Mouse (Mus musculus) forebrain, postnatal 0 days (tissue): ENCODE data around the gene Polr1a. TPM values are rescaled to one million over a fixed set of nuclear protein-coding genes. Genes with fewer than 3 reads are reported as not detected.

ENCODE experiments used
- ATAC-seq: fragments of 200-750 bp; cut with Nextera tagmentation; 2 replicates; pipeline ENCODE4 v1.8.0; 2017; ENCODE audit warnings: mild to moderate bottlenecking, moderate library complexity
- DNase-seq: peaks from one replicate; pipeline ENCODE4 v3.0.0-alpha.2; 2015
- H3K27ac ChIP-seq: fragments of 300-500 bp; sonication (generic); 2 replicates; pipeline ENCODE4 v1.5.1; 2014; ENCODE audit warnings: low read depth, mild to moderate bottlenecking, antibody characterized with exemption, low read length, moderate library complexity, mixed read lengths
- H3K27me3 ChIP-seq: fragments of 300-500 bp; sonication (generic); 2 replicates; pipeline ENCODE4 v1.6.1; 2014; ENCODE audit warnings: mild to moderate bottlenecking, low read length, mixed read lengths; ENCODE audit not compliant: insufficient read depth
- H3K36me3 ChIP-seq: fragments of 300-500 bp; sonication (generic); 2 replicates; pipeline ENCODE4 v1.6.1; 2014; ENCODE audit warnings: mild to moderate bottlenecking, moderate library complexity; ENCODE audit not compliant: insufficient read depth
- H3K4me1 ChIP-seq: fragments of 300-500 bp; sonication (generic); 2 replicates; pipeline ENCODE4 v1.6.1; 2014; ENCODE audit warnings: antibody characterized with exemption; ENCODE audit not compliant: insufficient read depth
- H3K4me2 ChIP-seq: fragments of 300-500 bp; sonication (generic); 2 replicates; pipeline ENCODE4 v1.6.1; 2014; ENCODE audit warnings: low read depth, mild to moderate bottlenecking, moderate library complexity
- H3K4me3 ChIP-seq: fragments of 300-500 bp; sonication (generic); 2 replicates; pipeline ENCODE4 v1.5.1; 2014; ENCODE audit warnings: low read depth, low read length, mixed read lengths
- H3K9ac ChIP-seq: fragments of 300-500 bp; sonication (generic); 2 replicates; pipeline ENCODE4 v1.6.1; 2014; ENCODE audit warnings: mild to moderate bottlenecking
- H3K9me3 ChIP-seq: fragments of 300-500 bp; sonication (generic); 2 replicates; pipeline ENCODE4 v1.6.1; 2016; ENCODE audit warnings: low read length
- CTCF ChIP-seq: sonication (generic); IDR thresholded peaks from 2 replicates; pipeline ENCODE4 v1.5.1; 2016; ENCODE audit warnings: antibody characterized with exemption, control low read depth, low read depth
- WGBS: fragments of 180-500 bp; shearing (Covaris S2); extraction: QIAGEN DNeasy Blood & Tissue Kit; methylation state at CpG from one replicate; pipeline ENCODE4 v1.1.7; 2014; 5-methylcytosine and 5-hydroxymethylcytosine counted together
- polyA plus RNA-seq: library from polyadenylated mRNA; unstranded; fragments of >200 nt; fragmentation: Nextera tagmentation; extraction: Ambion mirVana; gene quantifications from 2 replicates; pipeline ENCODE4 v1.2.1, GENCODE M21; 2015
- total RNA-seq: library from RNA; depleted of rRNA; stranded (reverse); fragments of >200 nt; gene quantifications from 2 replicates; pipeline ENCODE4 v1.2.3, GENCODE M21; 2014

The Polr1a gene
- total and polyA plus RNA-seq, 2 experiments from 2014 or later = 13.5 to 20.9 TPM

- Histone ChIP-seq H3K4me1 (no peaks in the 10 kb centered on the region), H3K4me2 (no peak overlapping the region), H3K27me3 (no peaks in the 10 kb centered on the region), H3K27ac (no peak overlapping the region), H3K36me3 (no peaks in the 10 kb centered on the region), H3K9ac (no peak overlapping the region), H3K4me3 (no peak overlapping the region), H3K9me3 (0 out of 2 replicates have a peak, but pooled peaks cover 9% of the 10 kb centered on the region)
- no peak for DNase-seq
- no peak for ATAC-seq
- 88% methylated on average over 3 of the region's 3 CpGs for WGBS
- no peak for TF ChIP-seq CTCF
Observed at GRCm38 (mm10) chr6:71995081-71995480, 86.2 kb downstream of the Polr1a start.

GRCm38 (mm10) chr6:71997215-71997614 lies 88.4 kb downstream of the Polr1a start:
- TF ChIP-seq CTCF = no peak
- H3K27me3 ChIP-seq = no peaks in the 10 kb centered on the region
- 88% methylated on average over 1 of the region's 1 CpGs for WGBS
- H3K4me1 ChIP-seq = no peaks in the 10 kb centered on the region
- DNase-seq = no peak
- ATAC-seq = peak; percentile 69
- no peaks in the 10 kb centered on the region for H3K36me3 ChIP-seq
- H3K9me3 ChIP-seq = 0 out of 2 replicates have a peak, but pooled peaks cover 9% of the 10 kb centered on the region
- H3K9ac ChIP-seq = no peak overlapping the region
- no peak overlapping the region for H3K27ac ChIP-seq
- no peak overlapping the region for H3K4me2 ChIP-seq
- H3K4me3 ChIP-seq = no peak overlapping the region

- Histone ChIP-seq H3K4me2 (no peak overlapping the region), H3K27ac (no peak overlapping the region), H3K27me3 (no peaks in the 10 kb centered on the region), H3K4me1 (no peaks in the 10 kb centered on the region), H3K9ac (no peak overlapping the region), H3K36me3 (no peaks in the 10 kb centered on the region), H3K9me3 (0 out of 2 replicates have a peak, but pooled peaks cover 9% of the 10 kb centered on the region), H3K4me3 (no peak overlapping the region)
- peak; percentile 40; the same call in 1 of the 2 replicates for ATAC-seq
- WGBS = 50% methylated on average over 11 of the region's 11 CpGs
- DNase-seq = no peak
- TF ChIP-seq CTCF = no peak
Observed at GRCm38 (mm10) chr6:71999917-72000512, 91.2 kb downstream of the Polr1a start.

GRCm38 (mm10) chr6:72001220-72001777 lies 92.4 kb downstream of the Polr1a start:
- H3K4me2 ChIP-seq = no peak overlapping the region
- WGBS = 92% methylated on average over 5 of the region's 5 CpGs
- ATAC-seq = no peak
- H3K27me3 ChIP-seq = no peaks in the 10 kb centered on the region
- no peak for TF ChIP-seq CTCF
- no peaks in the 10 kb centered on the region for H3K4me1 ChIP-seq
- no peak overlapping the region for H3K27ac ChIP-seq
- no peak overlapping the region for H3K4me3 ChIP-seq
- no peak overlapping the region for H3K9ac ChIP-seq
- no peak for DNase-seq
- H3K36me3 ChIP-seq = no peaks in the 10 kb centered on the region
- H3K9me3 ChIP-seq = 0 out of 2 replicates have a peak, but pooled peaks cover 5% of the 10 kb centered on the region

- Histone ChIP-seq H3K27ac (no peak overlapping the region), H3K36me3 (no peaks in the 10 kb centered on the region), H3K9me3 (no peaks in the 10 kb centered on the region), H3K27me3 (no peaks in the 10 kb centered on the region), H3K9ac (no peak overlapping the region), H3K4me2 (no peak overlapping the region), H3K4me3 (no peak overlapping the region), H3K4me1 (no peaks in the 10 kb centered on the region)
- TF ChIP-seq CTCF = no peak
- no peak for DNase-seq
- 80% methylated on average over 3 of the region's 3 CpGs for WGBS
- no peak for ATAC-seq
Observed at GRCm38 (mm10) chr6:72007411-72008212, 98.8 kb downstream of the Polr1a start.

- no peak for TF ChIP-seq CTCF
- Histone ChIP-seq H3K36me3 (no peaks in the 10 kb centered on the region), H3K4me1 (no peaks in the 10 kb centered on the region), H3K4me2 (no peak overlapping the region), H3K27me3 (no peaks in the 10 kb centered on the region), H3K4me3 (no peak overlapping the region), H3K27ac (no peak overlapping the region), H3K9ac (no peak overlapping the region), H3K9me3 (no peaks in the 10 kb centered on the region)
- WGBS = 95% methylated on average over 4 of the region's 4 CpGs
- DNase-seq (no peak), ATAC-seq (no peak)
Observed at GRCm38 (mm10) chr6:72008213-72008655, 99.4 kb downstream of the Polr1a start.

GRCm38 (mm10) chr6:72009454-72009853 lies 100.6 kb downstream of the Polr1a start:
- H3K9ac ChIP-seq = no peak overlapping the region
- H3K4me3 ChIP-seq = no peak overlapping the region
- TF ChIP-seq CTCF = no peak
- no peak overlapping the region for H3K27ac ChIP-seq
- DNase-seq = no peak
- H3K9me3 ChIP-seq = no peaks in the 10 kb centered on the region
- no peaks in the 10 kb centered on the region for H3K4me1 ChIP-seq
- no peaks in the 10 kb centered on the region for H3K27me3 ChIP-seq
- no peaks in the 10 kb centered on the region for H3K36me3 ChIP-seq
- no peak for ATAC-seq
- no peak overlapping the region for H3K4me2 ChIP-seq
- 96% methylated on average over 1 of the region's 1 CpGs for WGBS
